Mouse (Mus musculus) brain, adult 2 months (tissue): Measurements from ENCODE around the gene Eif4h.

ENCODE experiments used
- DNase-seq: peaks from one replicate; pipeline ENCODE4 v3.0.0; 2011; ENCODE audit warnings: low read depth, low spot score

Eif4h gene

DNA sequence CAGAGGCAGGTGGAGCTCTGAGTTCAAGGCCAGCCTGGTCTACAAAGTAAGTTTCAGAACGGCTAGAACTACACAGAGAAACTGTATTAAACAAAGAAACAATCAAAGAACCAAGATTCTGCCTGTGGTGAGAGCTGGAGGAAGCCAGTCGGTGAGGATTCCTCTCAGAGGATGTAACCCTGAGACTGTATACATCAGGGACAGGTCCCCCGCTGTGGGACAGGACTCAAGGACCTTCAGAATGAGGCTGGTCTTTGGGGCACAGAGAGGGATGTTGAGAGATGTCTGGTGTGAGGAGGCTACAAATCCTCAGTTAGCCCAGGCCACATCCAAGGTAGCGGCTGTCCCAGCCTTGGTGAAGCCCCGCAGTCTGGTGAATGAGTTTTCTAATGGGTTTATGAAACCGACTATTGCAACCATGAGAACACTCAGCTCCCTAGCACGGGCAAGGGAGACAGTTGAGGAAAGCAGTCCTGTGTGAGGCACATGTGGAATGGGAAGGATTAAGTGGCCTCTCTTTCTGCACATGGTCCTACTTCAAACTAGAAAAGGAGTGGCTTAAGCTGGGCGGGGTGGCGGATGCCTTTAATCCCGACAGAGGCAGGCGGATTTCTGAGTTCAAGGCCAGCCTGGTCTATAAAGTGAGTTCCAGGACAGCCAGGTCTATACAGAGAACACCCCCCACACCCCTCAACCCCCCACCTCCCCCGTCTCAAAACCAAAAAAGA, 29.2 kb downstream of the Eif4h start:
- DNase-seq, result no peak

GRCm38 (mm10) chr5:134607121-134607520, 32.2 kb downstream of the Eif4h start:
- no peak for DNase-seq

- DNase-seq, result no peak
Observed at GRCm38 (mm10) chr5:134606314-134606713, 33.0 kb downstream of the Eif4h start.

DNA sequence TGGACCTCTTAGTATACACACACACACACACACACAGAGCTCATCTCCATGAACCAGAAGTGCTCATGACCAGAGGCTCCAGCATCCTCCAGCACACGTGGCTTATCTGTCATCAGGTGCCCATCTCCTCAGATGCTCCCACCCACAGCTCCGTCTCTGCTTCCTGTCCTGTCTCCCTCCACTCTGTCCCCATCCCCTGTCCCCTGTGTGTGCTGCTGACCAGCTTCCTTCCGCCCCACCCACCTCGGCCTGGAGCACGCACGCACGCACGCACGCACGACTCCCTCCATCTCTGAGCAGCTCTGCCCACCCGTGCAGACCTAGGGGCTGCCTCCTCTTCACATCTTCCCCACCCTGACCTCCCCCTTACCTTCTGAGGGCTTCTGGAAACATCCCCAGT, 34.9 kb downstream of the Eif4h start:
- no peak for DNase-seq

GRCm38 (mm10) chr5:134597711-134598110, 41.6 kb downstream of the Eif4h start:
- DNase-seq, result peak; percentile 69

DNA sequence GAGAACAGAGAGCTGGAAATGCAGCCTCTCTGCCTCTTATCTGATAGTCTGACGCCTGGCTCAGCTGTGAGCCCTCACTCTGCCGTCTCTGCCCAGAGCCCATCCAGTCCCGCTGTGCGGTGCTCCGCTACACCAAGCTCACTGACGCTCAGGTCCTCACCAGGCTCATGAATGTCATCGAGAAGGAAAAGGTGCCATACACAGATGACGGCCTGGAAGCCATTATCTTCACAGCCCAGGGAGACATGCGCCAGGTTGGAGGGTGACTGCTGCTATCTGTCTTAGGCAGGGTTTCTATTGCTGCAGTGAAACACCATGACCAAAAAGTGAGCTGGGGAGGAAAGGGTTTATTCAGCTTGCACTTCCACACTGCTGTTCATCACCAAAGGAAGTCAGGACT, 46.2 kb downstream of the Eif4h start:
- no peak for DNase-seq

DNA sequence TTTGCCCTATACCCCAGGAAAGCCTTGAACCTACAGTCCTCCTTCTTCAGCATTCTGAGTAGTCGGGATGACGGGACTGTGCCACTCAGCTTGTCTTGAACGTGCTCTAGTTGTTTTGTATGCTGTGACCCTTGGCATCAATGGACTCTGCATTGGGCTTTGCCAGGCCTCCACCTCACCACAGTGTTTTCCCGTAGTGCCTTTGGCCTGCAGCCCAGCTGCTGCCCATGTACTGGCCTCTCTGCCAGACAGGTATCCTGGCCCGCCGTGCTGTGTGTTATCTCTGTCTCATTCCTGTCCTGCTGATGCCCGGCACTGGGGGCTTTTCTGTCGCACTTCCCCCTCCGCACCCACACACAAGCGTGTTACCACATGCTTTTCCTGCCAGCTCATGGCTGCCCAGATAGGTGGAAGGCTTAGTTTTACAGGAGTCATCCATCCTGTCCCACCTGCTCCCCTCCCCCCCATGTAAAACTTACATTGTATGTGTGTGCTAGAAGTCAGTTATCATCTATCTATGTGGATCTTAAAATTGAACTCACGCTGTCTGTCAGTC, 47.2 kb downstream of the Eif4h start:
- DNase-seq, result no peak

DNA sequence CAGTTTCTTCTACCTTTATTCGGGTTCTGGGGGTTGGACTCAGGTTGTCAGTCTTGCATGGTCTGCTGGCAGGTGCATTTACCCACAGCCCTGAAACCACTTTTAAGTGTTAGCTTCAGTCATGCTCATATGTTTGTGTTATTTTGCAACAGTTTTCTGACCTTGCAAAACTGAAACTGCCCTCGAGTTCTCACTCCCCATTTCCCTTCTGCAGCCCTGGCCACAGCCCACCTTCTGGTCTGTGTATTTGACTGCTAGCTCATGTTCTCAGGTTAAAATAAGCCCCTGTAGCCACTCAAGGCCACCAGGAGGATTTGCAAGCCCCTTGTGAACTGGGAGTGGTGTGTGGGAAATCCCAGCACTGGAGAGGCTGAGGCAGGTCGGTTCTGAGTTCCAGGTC, 49.4 kb downstream of the Eif4h start:
- no peak for DNase-seq

DNA sequence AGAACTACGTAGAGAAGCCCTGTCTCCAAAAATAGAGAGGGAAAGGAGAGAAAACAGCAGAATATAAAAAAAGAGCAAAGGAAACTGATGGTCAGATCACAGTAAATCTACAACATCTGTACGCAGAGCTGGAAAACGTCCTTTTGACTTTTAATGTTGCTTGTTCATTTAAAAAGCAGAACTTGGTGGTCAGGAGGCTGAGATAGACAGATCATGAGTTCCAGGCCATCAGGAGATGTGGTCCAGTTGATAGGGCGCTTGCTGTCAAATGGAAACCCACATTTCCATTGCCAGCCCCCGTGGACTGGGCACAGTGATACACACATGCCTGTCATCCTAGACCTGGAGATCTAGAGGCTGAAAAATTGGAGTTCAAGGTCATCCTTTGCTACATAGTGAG, 54.5 kb downstream of the Eif4h start:
- DNase-seq, result no peak

DNA sequence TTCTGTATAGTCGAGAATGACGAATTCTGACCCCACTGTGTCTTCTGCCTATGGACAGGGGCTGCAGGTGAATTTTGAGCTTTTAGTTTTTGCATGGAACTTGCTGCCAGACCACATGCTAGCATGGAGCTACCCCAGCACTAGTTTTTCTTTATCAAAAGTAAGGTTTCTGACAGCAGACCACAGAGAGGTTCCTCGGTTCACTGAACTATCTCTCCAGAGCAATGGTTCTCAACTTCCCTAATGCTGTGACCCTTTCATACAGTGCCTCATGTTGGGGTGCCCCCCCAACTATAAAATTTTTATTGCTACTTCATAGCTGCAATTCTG, 55.4 kb downstream of the Eif4h start:
- DNase-seq, result no peak

DNA sequence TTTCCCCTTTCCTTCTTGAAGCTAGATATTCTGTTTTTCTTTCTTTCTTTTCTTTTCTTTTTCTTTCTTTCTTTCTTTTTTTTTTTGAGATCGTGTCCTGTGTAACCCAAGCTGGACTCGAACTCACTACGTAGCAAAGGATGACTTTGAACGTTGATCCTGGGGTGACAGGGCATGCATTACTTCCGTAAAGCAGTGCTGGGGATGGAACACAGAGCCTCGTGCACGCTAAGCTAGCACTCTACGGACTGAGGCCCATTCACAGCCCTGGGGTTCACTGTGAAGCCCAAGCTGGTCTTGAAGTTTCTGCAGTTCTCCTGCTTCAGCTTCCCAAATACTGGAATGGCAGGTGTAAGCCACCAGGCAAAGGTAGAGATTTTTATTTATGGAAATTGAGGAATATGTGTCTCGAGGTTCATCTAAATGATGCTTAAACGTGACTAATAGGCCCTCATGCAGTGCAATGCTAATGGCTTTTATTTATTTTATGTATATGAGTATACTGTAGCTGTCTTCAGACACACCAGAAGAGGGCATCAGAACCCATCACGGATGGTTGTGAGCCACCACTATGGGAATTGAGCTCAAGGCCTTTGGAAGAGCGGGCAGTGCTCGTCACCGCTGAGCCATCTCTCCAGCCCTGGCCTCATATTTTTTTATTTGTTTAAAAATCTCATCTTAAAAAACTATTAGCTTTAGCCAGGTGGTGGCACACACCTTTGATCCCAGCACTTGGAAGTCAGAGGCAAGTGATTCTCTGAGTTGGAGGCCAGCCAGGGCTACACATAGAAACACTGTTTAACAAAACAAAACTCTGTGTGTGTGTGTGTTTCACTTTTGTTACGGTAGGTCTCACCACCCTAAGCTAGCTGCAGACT, 56.0 kb downstream of the Eif4h start:
- no peak for DNase-seq

DNA sequence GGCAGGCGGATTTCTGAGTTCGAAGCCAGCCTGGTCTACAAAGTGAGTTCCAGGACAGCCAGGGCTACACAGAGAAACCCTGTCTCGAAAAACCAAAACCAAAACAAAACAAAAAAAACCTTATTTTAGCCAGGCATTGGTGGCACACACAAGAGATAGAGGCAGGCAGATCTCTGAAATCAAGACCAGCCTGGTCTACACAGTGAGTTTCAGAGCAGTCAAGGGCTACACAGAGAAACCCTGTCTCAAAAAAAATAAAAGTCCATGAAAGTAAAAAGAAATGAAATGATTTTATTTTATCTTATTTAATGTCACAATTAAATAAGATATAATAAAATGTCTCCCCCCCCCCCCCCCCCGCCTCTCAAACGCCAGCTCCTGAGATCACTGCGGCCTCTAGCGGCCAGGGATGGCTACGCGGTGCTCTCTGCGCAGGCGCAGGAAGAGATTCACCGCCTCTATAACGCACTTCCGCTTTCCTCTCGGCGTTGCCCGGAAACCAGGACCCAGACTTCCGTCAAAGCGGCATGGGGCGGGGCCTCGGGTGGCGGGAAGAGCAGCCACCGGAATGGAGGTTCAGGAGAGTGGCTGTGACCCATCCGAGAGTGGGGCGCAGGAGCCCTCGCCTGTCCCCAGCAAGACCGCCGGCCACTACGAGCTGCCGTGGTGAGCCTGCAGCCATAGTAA, 56.9 kb downstream of the Eif4h start:
- DNase-seq, result peak; percentile 98

GRCm38 (mm10) chr5:134581146-134581545, 58.1 kb downstream of the Eif4h start, which contains the start of gene Rfc2:
Rfc2 (plus strand) TSS chr5:134581366.
- DNase-seq, result no peak

GRCm38 (mm10) chr5:134579135-134579534, 60.2 kb downstream of the Eif4h start:
- DNase-seq, result no peak

- no peak for DNase-seq
Observed at GRCm38 (mm10) chr5:134577534-134577933, 61.8 kb downstream of the Eif4h start.

DNA sequence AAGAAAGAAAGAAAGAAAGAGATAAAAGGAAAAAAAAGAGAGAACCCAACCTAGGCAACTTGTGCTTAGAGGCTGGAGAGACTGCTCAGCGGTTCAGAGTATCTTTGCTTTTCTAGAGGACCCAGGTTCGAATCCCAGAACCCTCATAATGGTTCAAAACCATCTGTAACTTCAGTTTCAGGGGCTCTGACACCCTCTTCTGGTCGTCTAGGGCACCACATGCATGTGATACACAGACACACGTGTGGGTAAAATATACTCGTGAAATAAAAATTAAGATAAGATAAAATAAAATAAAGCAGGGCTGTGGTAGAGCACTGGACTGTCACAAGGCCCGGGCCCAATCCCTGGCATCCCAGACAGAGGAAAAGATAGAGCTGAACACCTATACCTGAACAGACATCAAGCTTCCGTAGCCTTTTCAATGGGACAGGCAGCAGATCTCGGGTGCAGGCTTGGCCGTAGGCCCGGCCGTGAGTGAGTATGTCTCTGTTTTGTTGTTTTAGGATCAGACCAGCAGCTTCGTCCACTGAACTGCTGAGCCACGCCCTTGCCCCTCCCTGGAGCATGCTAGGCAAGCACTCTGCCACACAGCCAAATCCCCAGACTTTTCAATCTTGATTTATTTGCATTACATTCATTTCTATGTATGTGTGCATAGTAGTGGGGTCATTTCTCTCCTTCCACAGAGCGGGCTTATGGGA, 62.6 kb downstream of the Eif4h start:
- no peak for DNase-seq

DNA sequence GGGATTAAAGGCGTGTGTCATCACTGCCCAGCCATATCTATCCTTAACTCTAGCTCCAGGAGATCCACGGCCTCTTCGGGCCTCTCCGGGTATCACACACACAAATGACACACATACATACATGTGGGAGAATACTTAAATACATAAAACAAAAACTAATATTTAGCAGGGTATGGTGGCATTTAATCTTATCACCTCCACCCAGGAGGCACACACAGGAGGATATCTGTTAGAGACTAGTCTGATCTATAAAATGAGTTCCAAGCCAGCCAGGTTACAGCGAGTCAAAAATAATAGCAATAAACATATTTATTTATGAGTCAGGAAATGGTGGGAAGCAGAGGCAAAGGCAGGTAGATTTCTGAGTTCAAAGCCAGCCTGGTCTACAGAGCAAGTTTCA, 63.5 kb downstream of the Eif4h start:
- DNase-seq, result no peak

- DNase-seq, result no peak
Observed at GRCm38 (mm10) chr5:134572508-134573214, 66.6 kb downstream of the Eif4h start.

- peak; percentile 91 for DNase-seq
Observed at GRCm38 (mm10) chr5:134571730-134572507, 67.4 kb downstream of the Eif4h start.
